Mouse (Mus musculus) retina, postnatal 1 day (tissue): Measurements from ENCODE around the gene Ednra.

Experiments
- DNase-seq: peaks from one replicate; pipeline ENCODE4 v3.0.0-alpha.2; 2012

Gene Ednra

DNA sequence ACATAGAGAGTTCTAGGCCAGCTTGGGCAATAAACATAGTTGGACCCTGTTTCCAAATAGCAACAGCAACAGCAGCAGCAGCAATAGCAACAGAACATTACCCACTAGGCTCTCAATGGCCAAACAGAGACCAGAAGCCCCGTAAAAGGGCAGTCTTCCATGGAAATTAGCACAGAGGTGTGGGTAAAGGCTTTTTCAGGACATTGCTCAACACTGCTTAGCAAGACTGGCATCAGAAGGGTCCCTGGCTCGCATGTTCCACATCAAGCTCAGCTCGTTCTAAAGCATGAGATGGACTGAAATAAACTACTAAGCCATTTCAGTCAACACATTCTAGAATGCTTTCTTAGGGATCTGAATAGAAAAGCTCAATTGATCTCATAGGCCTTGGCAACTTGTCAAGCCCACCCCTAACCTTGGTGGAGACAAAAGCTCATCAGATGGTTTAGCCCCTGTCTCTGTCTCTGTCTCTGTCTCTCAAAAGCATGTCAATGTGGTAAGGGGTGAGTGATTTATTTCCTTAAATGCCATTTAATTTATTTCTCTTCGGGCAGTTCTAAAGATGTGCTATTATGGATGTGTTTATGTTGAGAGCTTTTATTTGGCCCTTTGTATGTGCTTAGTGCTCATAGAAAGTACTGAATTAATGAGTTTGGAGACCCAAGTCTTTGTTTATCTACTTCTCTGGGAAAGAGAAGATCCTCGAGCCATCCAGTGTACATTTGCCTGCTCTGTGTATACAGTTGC, 84.0 kb downstream of the Ednra start:
- DNase-seq, result no peak

- DNase-seq, result no peak
Observed at GRCm38 (mm10) chr8:77637593-77637992, 86.7 kb downstream of the Ednra start.

DNA sequence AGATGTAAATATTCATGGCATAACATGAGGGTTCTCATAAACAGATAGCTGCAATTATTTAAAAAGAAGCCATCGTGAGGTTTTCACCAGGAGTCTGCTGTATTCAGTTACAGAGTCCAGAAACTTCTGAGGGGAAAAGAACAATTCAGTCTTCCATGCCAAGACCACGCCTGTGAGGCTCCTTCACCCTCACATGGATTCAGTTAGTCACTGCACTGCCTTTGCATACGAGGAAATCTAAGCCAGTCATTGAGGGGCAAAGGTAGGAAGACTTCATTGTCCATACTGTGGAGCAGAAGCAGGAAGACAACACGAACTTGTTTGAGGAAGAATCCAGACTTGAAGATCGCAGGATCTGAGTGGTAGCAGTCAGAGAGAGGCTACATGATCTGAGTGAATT, 90.2 kb downstream of the Ednra start:
- no peak for DNase-seq

- DNase-seq, result no peak
Observed at GRCm38 (mm10) chr8:77633211-77633610, 91.1 kb downstream of the Ednra start.

DNA sequence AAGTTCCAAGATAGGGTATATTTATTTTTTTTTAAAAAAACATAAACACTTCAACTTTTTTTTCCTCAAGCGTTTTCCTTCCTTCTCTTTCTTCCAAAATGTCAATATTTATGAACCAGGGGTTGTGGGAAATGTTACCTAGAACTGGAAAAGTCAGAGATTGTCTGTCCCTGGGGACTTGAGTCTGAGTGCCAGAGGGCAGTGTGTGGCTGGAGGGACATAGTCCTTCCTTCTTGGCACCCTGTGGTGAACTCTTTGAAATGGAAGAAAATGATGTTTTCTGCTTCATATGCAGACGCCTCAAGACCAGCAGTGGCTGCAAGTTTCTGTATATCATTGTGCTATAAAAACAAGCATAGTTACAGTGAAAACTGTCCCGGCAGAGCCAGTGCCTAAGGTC, 93.6 kb downstream of the Ednra start:
- no peak for DNase-seq

DNA sequence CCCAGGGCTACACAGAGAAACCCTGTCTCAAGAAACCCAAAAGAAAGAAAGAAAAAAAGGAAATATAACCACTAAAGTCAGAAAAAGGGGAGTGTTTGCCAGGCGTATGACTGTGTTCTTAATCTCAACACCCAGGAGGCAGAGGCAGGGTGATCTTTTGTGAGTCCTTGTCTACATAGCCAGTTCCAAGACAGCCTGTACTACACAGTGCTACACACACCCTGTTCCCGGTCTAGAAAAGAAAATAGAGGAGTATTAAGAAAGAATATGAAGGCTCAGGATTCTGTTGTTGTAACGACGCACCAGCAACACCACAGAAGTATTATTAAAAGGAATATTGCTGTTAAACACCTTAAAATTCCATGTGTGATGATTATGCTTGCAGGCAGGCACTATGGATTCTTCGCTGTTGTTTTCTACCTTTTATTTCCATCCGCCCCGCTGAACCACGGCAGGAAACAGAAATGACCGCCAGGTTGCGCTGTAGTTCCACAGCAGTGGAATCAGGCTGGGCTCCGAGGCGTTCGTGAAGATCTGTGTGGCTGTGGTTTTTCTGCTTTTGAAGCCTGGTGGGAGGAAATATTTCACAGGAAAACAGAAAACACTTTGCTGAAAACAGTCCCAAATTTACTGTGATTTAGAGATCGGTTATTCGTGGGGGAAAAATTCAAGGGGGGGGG, 94.3 kb downstream of the Ednra start:
- peak; percentile 82 for DNase-seq

- no peak for DNase-seq
Observed at GRCm38 (mm10) chr8:77623677-77624209, 100.5 kb downstream of the Ednra start.

- DNase-seq, result peak; percentile 72
Observed at GRCm38 (mm10) chr8:77617916-77618315, 106.3 kb downstream of the Ednra start.
